Mouse (Mus musculus) mouse embryonic stem cell (cell line): ENCODE results near the gene Tmem269.

ENCODE experiments used
- in situ Hi-C, 2 experiments: fragments of 300-500 bp; cut with MboI; formaldehyde crosslinking; loops; 1 replicate in 1 of 2; 3 replicates in 1 of 2; pipeline ENCODE4 v1.14.3; 2019 to 2020; ENCODE audit warnings: low sequenced_read_pairs in 2 of 2, low pct_unique_long_range_greater_than_20kb in 1 of 2, mixed read lengths in 1 of 2; ENCODE audit not compliant: unreplicated experiment in 1 of 2

Gene Tmem269

DNA sequence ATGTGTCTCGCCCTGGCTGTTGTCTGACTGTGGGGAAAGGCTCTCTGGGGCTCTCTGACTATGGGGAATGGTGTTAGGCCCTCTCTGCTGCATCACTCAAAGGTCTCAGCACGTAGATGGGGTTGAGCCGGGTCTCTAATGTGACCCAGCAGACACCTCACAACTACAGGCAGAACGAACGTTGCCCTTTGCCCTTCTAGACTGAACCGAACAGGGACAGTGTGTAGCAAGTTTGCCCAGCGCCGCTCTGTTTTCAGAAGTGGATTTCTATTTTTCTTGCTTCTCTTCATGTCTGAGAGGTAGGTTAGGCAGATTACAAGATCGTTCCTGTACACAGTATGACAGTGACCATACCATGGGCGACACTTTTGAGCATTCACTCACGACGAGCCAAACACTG, 24.6 kb upstream of the Tmem269 start:
- in situ Hi-C loops: no loop called here

DNA sequence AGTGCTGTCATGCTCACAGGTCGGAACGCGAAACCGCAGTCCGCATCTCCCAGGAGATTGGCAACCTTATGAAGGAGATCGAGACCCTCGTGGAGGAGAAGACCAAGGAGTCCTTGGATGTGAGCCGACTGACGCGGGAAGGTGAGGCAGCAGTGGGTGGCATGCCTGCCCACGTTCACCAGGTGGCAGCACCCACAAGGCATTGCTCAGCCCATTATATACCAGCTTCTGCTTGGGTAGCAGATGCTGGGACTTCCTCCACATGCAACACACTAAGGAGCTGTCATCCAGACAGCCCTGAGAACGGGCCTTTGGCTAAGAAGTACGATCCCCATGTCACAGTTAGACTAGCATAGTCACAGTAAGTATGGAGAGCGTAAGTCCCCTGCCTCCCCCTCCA, 23.6 kb upstream of the Tmem269 start:
- in situ Hi-C loops: no loop called here

DNA sequence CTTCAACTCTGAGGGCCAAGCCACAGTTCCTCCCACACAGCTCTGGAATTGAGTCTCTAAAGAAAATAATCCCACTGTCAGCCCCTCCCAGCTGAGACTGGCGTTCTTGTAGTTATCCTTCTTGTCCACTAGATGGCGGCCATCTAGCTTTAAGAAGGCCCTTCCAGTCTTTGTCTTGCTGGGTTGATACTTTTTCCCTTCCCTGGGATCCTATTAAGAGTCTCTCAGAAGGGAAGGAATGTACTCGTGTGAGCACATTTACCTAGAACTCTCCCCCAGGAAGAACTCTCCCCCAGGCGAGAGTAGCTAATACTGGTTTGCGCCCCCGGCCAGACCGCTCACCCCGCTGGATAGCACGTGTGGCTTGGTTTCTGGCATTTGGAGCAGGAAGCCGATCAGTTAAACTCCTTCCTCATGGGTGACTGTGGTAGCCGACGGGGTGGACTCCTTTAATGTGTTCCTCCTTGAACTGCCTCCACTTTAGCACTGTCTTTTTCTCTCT, 21.2 kb upstream of the Tmem269 start:
- in situ Hi-C loops: no loop called here

DNA sequence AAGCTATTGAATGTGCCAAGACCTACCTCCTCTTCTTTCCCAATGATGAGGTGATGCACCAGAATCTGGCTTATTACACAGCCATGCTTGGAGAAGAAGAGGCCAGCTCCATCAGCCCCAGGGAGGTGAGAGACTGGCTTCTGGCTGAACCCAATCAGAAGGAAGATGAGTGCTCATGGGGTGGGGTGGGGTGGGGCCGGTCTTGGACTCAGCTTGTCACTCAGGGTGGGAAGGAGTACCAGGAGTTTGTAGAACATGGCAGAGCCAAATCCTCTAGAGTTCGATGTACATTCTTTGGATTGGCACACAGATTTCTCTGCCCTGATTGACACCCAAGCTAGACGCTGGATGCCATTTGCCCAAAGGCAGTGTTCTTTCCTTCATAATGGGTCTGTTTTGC, 20.6 kb upstream of the Tmem269 start:
- in situ Hi-C loops: no loop called here

DNA sequence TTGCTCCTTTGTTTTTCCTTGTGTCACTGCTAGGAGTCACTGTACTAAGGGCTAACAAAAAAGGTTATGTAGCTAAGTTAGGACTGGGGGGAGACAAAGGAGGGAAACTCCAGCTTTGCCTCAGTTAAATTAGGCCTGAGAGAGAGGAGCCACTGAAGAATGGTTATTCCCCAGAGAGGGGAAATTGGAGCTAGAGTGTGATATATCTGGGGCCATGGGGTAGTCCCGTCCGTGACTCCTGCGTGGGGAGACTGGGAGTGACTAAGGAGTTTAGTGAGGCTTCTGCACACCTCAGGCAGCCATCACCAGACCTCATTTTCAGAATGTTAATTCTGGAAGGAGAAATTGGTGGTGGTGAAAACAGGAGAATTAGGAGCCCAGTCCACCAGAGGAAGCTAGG, 16.3 kb upstream of the Tmem269 start:
- in situ Hi-C loops: no loop called here

DNA sequence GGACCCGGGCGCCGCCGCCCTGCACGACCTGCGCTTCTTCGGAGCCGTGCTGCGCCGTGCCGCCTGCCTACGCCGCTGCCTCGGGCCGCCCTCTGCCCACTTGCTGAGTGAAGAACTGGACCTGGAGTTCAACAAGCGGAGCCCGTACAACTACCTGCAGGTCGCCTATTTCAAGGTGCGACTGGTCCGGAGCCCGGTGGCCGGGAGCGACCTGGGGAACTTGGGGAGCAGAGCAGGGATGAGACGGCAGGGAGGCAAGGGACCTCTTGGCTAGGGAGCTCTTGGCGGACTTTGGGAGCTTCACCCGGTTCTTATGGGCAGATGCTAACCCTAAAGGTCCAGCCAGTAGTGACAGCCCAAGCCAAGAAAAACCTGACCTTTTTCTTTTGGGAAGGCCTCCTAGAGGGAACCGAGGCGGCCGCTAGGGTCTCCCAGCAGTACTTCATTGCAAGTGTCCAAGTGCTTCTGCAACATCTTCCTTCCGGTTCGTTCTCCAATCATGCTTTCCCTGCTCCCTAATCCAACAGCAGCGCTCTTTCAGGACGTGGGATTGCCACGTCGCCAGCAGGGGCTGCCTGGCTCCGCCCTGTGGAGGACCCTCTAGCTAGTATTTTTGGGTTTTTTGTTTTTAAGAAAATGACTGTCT, 15.4 kb upstream of the Tmem269 start:
- in situ Hi-C loops: no loop called here

DNA sequence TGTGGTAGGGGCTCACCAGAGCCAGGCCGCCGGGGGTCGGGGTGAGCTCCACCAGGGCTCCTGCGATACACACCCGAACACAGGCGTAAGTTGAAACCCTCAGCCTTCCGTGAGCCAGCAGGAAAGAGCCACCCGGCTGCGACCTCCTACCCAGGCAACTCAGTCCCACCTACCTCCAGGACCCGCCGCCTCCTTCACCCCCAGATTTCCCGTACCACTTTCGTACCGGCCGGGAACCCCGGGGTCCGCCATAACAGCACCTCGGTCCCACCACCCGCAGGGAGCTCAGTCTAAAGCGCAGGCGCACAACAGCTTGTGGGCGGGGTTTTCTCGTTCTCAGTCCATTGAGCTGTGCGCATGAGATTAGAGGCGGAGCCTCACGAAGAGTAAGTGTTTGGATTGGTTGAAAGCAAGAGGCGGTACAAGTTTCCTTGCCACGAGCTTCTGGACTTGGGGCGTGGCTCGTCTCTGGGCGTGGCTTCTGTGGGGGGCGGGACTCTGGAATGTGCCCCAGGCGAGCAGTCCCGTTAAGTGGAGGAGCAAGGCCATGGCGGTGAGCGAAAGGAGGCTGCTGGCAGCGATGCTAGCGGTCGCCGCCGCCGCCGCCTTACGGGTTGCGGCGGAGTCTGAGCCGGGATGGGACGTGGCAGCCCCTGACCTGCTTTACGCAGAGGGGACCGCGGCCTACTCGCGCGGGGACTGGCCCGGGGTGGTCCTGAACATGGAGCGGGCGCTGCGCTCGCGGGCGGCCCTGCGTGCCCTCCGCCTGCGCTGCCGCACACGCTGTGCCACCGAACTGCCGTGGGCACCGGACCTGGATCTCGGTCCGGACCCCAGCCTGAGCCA, 14.6 kb upstream of the Tmem269 start, which contains the start of the genes AU022252 and P3h1:
AU022252 (minus strand) TSS at position 303 of the 846 bp plus-strand sequence.
P3h1 (plus strand) TSS at position 506 of the 846 bp plus-strand sequence.
- in situ Hi-C loops: no loop called here

DNA sequence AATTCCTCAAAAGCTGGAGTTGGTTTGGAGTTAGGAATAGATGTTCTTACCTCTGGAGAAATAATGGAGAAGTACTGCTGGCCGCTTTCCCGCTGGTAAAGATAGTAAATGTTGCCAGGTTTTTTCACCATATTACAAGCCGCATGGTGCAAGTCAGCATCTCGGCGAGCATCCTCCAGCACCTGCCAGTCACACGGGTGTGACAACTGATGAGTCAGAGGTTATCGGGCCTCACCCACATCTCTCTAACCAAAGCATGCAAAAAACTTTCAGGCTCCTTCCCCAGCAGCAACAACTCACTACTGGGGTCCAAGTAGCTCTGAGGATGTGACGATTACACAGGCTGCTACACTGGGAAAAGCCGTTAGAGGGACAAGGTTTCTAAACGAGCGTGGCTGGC, 8.7 kb upstream of the Tmem269 start:
- in situ Hi-C loops: no loop called here

DNA sequence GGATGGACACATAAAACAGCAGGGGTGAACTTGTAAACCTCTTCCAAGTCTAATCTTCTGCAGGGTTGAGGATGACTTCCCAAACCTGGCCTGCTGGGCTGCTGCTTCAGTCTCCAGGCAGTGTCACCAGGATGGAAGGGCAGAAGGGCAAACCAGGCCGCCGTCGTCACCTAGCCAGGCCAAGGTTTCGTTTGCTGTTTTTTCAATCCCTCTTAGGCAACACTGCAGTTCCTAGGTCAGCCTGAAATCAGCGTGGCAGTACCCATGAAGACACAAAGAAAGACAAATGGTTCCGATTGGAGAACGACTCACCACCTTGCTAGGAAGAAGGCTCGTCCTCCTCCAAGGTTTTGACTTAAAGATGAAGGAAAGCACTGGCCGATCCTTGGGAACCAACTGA, 7.7 kb upstream of the Tmem269 start:
- in situ Hi-C loops: no loop called here

DNA sequence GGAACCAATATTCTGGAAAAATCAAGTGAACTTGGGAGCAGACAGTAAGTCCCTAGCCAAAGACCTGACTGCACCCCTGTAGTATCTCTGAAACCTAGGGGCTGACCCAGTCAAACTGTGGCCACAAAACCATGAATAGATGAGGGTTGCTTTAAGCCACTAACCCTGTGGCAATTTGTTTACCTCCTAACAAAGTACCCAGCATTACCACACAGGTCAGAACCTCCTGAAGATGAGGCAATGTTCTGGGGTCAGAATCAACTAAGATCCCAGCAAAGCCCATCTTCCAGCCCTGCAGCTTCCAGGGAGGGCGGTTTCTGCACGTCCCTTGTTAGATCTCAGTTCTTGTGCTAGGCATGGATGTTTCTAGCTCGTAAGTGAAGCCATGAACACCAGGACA, 6.5 kb upstream of the Tmem269 start:
- in situ Hi-C loops: no loop called here

DNA sequence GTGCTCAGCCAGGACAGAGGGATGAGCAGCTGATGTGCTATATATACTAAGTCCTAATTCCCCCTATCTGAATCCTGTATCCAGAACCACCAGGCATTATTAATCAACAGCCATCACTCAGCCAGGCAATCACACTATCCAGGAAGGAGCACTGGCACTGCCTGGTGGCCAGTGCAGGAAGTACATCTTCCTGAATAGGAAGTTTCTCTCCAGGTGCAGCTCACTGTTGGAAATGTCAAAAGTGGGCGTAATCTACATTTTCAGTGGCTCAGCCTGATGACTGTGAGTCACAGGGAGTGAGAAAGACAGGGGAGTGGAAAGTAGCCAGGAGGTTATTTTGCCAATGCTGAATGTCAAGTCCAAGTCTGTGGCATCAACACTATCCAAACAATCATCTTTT, 5.7 kb upstream of the Tmem269 start:
- in situ Hi-C loops: no loop called here

DNA sequence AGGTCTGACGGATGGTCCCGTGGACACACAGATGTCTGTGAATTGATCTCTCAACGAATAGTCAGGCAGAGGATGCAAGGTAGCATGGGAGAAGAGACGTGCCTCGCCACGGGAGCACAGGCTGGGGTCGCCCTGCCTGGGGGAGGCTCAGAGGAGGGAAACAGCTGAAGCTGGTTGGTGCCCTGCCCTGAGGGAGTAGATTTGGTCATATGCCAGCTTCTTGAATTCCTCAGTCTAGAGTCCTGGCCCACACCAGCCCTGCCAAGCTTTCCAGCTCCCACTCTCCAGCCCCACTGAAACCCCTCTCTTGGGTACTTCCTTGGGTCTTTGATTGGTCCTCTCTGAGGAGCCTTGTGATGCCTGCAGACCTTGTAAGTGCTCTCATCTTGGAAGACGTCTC, 1.4 kb downstream of the Tmem269 start:
- in situ Hi-C loops: no loop called here

DNA sequence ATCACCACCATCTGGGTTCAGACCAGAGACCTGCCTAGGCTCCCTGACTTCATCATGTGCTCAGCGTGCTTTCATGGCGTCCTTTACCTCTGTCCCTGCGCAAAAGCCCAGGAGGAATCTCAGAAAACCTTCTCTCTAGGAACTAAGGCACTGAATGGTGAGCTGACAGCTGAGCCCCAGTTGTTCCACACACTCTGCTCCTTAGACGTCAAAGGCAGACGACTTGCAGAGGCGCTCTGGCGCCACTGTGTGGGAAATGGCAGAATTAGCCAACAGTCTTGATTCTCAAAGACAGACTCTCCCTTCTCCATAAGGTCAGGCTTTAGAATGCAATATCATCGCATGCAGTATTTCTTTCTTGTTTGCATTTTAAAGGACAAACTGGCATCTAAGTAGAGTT, 13.3 kb downstream of the Tmem269 start:
- in situ Hi-C loops: no loop called here

DNA sequence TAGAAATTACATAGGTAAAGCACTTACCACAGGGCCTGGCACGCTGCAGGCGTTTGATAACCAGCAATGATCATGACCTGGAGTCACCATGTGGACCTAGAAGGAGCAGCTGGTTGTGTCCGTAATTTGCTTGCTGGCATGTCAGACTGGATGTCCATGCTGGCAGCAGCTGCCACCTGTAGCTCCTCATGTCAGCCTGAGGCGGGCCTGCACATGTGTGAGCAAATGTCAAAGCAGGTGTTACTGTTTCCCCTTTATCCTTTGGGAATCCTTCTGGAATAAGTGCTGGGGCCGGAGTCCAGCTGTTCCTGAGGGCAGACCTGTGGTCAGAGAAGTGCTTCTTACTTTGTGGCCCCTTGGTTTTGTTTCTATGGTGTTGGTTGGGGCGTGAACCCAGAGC, 19.9 kb downstream of the Tmem269 start:
- in situ Hi-C loops: no loop called here

DNA sequence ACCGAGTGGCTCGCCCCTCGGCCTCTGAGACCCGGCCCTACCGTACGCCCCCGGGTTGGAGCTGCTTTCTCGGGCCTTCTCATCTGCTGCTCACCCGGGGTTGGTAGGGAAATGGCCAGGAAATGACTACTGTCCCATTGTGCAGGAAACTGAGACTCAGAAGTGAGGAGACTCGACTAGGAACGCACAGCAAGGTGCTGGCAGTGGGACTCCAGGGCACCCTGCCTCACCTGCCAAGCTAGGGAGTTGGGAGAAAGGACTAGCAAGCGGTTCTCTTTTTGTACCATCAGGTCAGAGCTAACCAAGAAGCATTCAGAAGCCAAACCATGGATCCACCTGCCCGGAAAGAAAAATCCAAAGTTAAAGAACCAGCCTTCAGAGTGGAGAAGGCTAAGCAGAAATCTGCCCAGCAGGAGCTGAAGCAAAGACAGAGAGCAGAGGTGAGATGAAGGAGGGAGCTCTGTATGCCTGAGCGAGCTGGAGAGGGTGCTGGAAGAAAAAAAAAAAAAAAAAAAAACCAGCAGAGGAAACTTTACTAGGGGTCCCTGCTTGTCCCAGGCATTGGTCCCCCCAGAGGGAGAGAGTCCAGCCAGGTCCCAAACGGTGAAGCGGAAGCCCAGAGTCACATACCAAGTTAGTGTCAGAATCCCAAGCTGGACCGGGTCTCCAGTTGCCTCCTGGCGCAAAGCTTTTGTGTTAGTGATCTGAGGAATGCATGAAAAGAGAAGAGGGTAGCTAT, 22.3 kb downstream of the Tmem269 start:
- in situ Hi-C loops: no loop called here

DNA sequence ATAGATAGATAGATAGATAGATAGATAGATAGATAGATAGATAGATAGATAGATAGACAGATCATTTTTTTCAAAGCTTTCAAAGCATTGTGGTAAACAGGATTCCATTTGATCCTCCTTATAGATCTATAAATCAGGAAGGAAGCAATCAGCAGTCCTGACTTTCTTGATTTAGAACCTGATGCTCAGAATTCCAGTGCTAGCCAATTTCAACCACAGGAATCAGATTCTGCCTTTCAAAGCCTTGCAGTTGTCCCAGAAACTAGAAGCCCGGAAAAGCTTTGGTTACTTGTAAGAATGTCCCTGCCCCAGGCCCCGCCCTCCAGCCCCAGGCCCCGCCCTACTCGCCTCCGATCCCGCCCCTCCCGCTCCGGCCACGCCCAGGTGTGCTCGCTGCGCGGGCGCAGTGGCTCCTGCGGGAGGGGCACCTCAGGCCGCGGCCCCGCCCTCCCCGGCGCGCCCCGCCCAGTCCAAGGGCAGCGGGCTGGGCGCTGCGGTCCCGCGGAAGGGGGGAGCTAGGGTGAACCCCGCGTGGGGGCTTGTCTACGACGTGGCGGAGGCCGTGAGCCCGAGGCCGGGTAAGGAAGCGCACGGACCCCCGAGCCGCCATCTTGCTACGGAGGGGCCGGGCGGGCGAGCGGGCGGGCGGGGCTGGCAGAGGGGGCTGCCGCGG, 23.0 kb downstream of the Tmem269 start, which contains the start of gene Svbp:
Svbp (plus strand) TSS at position 398 of the 673 bp plus-strand sequence.
- in situ Hi-C loops: no loop called here

DNA sequence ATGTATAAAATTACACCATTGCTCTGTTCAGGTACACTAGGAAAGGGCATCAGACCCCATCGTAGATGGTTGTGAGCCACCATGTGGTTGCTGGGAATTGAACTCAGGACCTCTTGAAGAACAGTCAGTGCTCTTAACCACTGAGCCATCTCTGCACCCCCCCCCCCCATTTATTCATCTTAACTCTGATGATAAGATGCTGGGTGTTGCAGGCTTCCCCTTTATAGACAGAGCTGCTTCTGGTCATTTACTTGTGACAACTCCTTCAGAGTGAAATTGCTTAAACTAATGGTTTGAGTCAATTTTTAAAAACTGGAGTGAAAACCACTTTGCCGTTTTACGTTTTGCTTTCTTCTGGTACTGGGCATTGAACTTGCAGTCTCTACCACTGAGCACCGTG, 25.3 kb downstream of the Tmem269 start:
- in situ Hi-C loops: no loop called here

DNA sequence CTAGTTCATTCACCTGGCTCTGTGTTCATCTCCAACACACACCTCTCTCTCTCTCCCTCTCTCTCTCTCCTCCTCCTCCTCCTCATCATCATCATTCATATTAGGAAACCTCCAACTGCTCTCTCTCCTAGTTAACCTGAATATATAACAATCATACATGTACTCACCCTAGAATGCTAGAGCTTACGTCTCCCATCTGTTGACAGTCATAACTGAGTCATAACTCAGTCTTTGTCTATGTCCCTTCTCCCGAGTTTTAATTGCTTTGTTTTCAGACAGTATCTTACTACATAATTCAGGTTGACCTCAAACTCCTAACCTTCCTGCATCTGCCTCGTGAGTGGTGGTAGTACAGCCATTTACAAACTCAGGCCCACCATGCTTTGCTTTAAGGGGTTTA, 26.7 kb downstream of the Tmem269 start:
- in situ Hi-C loops: no loop called here

DNA sequence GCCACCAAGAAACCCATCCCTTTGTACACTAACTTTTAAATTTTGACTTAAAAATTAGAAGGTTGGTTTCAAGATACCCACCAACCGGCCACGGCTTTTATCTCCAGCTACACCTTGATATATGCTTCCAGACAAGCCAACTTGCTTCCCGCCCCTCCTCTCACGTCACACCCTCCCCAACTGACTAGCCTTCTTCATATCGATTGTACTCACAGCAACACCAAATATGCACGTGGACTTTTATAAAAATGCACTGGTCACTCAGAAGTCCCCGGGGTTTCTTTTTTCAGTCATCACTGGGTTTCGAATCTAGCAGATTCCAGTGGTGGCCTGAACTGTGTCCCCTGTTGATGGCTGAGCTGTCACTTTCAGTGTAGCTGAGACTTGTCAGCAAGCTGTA, 27.4 kb downstream of the Tmem269 start:
- in situ Hi-C loops: no loop called here
